Mouse (Mus musculus) C2C12 (cell line): ENCODE data around the gene Tmprss11g. TPM values are rescaled to one million over a fixed set of nuclear protein-coding genes. Genes with fewer than 3 reads are reported as not detected.

Source experiments
- H3K27me3 ChIP-seq: one replicate; pipeline ENCODE4 v1.6.1; 2011; ENCODE audit not compliant: control insufficient read depth, insufficient read depth, insufficient read length
- H3K36me3 ChIP-seq: one replicate; pipeline ENCODE4 v1.6.1; 2011; ENCODE audit not compliant: control insufficient read depth, insufficient read depth
- H3K4me3 ChIP-seq: one replicate; pipeline ENCODE4 v1.5.1; 2011; ENCODE audit warnings: mild to moderate bottlenecking, control low read depth; ENCODE audit not compliant: poor library complexity, insufficient read depth, severe bottlenecking
- H3K79me2 ChIP-seq: one replicate; pipeline ENCODE4 v1.6.1; 2011; ENCODE audit not compliant: control insufficient read depth, insufficient read depth
- H3K79me3 ChIP-seq: one replicate; pipeline ENCODE4 v1.6.1; 2011; ENCODE audit warnings: low read depth, control low read depth
- H3ac ChIP-seq: one replicate; pipeline ENCODE3; 2011; ENCODE audit warnings: low read depth; ENCODE audit not compliant: control insufficient read depth, insufficient read length
- CEBPB ChIP-seq: IDR thresholded peaks from one replicate; pipeline ENCODE4 v1.6.1; 2011; ENCODE audit warnings: low read depth, mild to moderate bottlenecking, control low read depth, moderate library complexity
- CTCF ChIP-seq: IDR thresholded peaks from one replicate; pipeline ENCODE4 v1.5.1; 2011; ENCODE audit not compliant: control insufficient read depth, insufficient read depth, insufficient read length
- FOSL1 ChIP-seq: IDR thresholded peaks from one replicate; pipeline ENCODE4 v1.8.0; 2011; ENCODE audit warnings: mild to moderate bottlenecking, low read length; ENCODE audit not compliant: poor library complexity, insufficient read depth, severe bottlenecking
- MAX ChIP-seq: IDR thresholded peaks from one replicate; pipeline ENCODE4 v1.6.1; 2011; ENCODE audit warnings: mild to moderate bottlenecking, control low read depth
- MYOD1 ChIP-seq: IDR thresholded peaks from one replicate; pipeline ENCODE4 v1.6.1; 2011; ENCODE audit warnings: low read depth; ENCODE audit not compliant: control insufficient read depth, insufficient read length
- MYOG ChIP-seq: IDR thresholded peaks from one replicate; pipeline ENCODE4 v1.6.1; 2011; ENCODE audit not compliant: control insufficient read depth, insufficient read length; ENCODE audit errors: extremely low read depth
- USF1 ChIP-seq: IDR thresholded peaks from one replicate; pipeline ENCODE4 v1.6.1; 2011; ENCODE audit warnings: low read depth, mild to moderate bottlenecking, control low read depth, moderate library complexity
- polyA plus RNA-seq: library from polyadenylated mRNA; unstranded; fragments of >200 nt; fragmentation: generic; extraction: Trizol; gene quantifications from one replicate; pipeline ENCODE4 v1.2.1, GENCODE M21; 2012; ENCODE audit warnings: missing spikeins

The Tmprss11g gene
- polyA plus RNA-seq, 1 experiment: 0.02 TPM

- H3K36me3 ChIP-seq: no peaks in the 10 kb centered on the region
- H3ac ChIP-seq: no peak overlapping the region
- H3K79me3 ChIP-seq: no peaks in the 10 kb centered on the region
- H3K4me3 ChIP-seq: no peak overlapping the region
- no peaks in the 10 kb centered on the region for H3K27me3 ChIP-seq
- no peak for TF ChIP-seq MAX
- no peak for TF ChIP-seq USF1
- TF ChIP-seq FOSL1: no peak
- no peak for TF ChIP-seq CTCF
- no peak for TF ChIP-seq MYOG
- TF ChIP-seq CEBPB: no peak
- no peak for TF ChIP-seq MYOD1
- no peaks in the 10 kb centered on the region for H3K79me2 ChIP-seq
These were observed 35.8 kb downstream of the Tmprss11g start for GRCm38 (mm10) chr5:86482562-86482961.

- Histone ChIP-seq H3K27me3 (no peaks in the 10 kb centered on the region), H3K79me3 (no peaks in the 10 kb centered on the region), H3K36me3 (no peaks in the 10 kb centered on the region), H3K4me3 (no peak overlapping the region), H3K79me2 (no peaks in the 10 kb centered on the region), H3ac (no peak overlapping the region)
- TF ChIP-seq MAX: no peak
- TF ChIP-seq FOSL1: no peak
- no peak for TF ChIP-seq CTCF
- no peak for TF ChIP-seq CEBPB
- TF ChIP-seq MYOD1: no peak
- TF ChIP-seq USF1: no peak
- TF ChIP-seq MYOG: no peak
These were observed 36.4 kb downstream of the Tmprss11g start for GRCm38 (mm10) chr5:86482031-86482430.

GRCm38 (mm10) chr5:86473859-86474258, 44.5 kb downstream of the Tmprss11g start:
- TF ChIP-seq MAX (no peak), CEBPB (no peak), USF1 (no peak), MYOG (no peak), FOSL1 (no peak), CTCF (no peak), MYOD1 (no peak)
- no peaks in the 10 kb centered on the region for H3K79me3 ChIP-seq
- no peak overlapping the region for H3K4me3 ChIP-seq
- no peaks in the 10 kb centered on the region for H3K36me3 ChIP-seq
- H3K27me3 ChIP-seq: no peaks in the 10 kb centered on the region
- no peak overlapping the region for H3ac ChIP-seq
- H3K79me2 ChIP-seq: no peaks in the 10 kb centered on the region

- TF ChIP-seq CEBPB: no peak
- TF ChIP-seq FOSL1: no peak
- no peak for TF ChIP-seq MYOG
- TF ChIP-seq MYOD1: no peak
- no peak for TF ChIP-seq USF1
- no peak for TF ChIP-seq MAX
- TF ChIP-seq CTCF: no peak
- no peak within 1 kb of the TSS for H3ac ChIP-seq
- H3K4me3 ChIP-seq: no peak within 1 kb of the TSS
- no peaks in the 10 kb centered on the region for H3K79me2 ChIP-seq
- no peaks in the 10 kb centered on the region for H3K27me3 ChIP-seq
- no peaks in the 10 kb centered on the region for H3K36me3 ChIP-seq
- H3K79me3 ChIP-seq: no peaks in the 10 kb centered on the region
These were observed 49.5 kb downstream of the Tmprss11g start, which contains the start of gene Tmprss11a for GRCm38 (mm10) chr5:86468890-86469289. Gene Tmprss11a (minus strand): TSS chr5:86468990.

GRCm38 (mm10) chr5:86439306-86439705, 79.1 kb downstream of the Tmprss11g start:
- Histone ChIP-seq H3K4me3 (no peak overlapping the region), H3K79me3 (no peaks in the 10 kb centered on the region), H3K36me3 (no peaks in the 10 kb centered on the region), H3K79me2 (no peaks in the 10 kb centered on the region), H3ac (no peak overlapping the region), H3K27me3 (no peaks in the 10 kb centered on the region)
- TF ChIP-seq MAX (no peak), MYOD1 (no peak), FOSL1 (no peak), CEBPB (peak; percentile 52)

- Histone ChIP-seq H3K4me3 (no peak overlapping the region), H3K79me3 (no peaks in the 10 kb centered on the region), H3K79me2 (no peaks in the 10 kb centered on the region), H3K27me3 (no peaks in the 10 kb centered on the region), H3ac (no peak overlapping the region), H3K36me3 (no peaks in the 10 kb centered on the region)
- TF ChIP-seq CTCF (no peak), MAX (no peak), FOSL1 (no peak), MYOG (no peak), CEBPB (no peak), USF1 (no peak), MYOD1 (no peak)
These were observed 79.9 kb downstream of the Tmprss11g start for GRCm38 (mm10) chr5:86438548-86438947.
